Mouse (Mus musculus): ENCODE data around the gene Fuom. TPM values are rescaled to one million over a fixed set of nuclear protein-coding genes. Genes with fewer than 3 reads are reported as not detected.
"Not testable (repeated sequence)": the region's sequence is repeated elsewhere in the genome, so short reads cannot be mapped to it uniquely, and the experiment has no call there.

Gene Fuom
- polyA plus RNA-seq, 1 experiment from 2014 or later = 75.8 TPM

GRCm38 (mm10) chr7:140135106-140135770 lies 33.0 kb upstream of the Fuom start:
- no peak overlapping the region for H3K4me3 ChIP-seq (ENCODE audit: low read depth, low read length)
- 72% methylated on average over 5 of the region's 5 CpGs for WGBS (ENCODE audit: insufficient replicate concordance)
- TF ChIP-seq CTCF (IDR thresholded peaks at IDR 0.05; ENCODE audit: low read depth) (no peak), EP300 (IDR thresholded peaks at IDR 0.05; ENCODE audit: low read depth) (no peak)
- peaks cover 4% of the 10 kb centered on the region; the same call in 1 of the 2 replicates for H3K4me1 ChIP-seq (ENCODE audit: insufficient read depth)
- DNase-seq (no peak), ATAC-seq (no peak)
- no peaks in the 10 kb centered on the region for H3K27me3 ChIP-seq (ENCODE audit: insufficient read depth, low read length)
- H3K4me2 ChIP-seq (ENCODE audit: low read depth, low read length) = no peak overlapping the region
- H3K9me3 ChIP-seq (ENCODE audit: low read length) = no peaks in the 10 kb centered on the region
- H3K27ac ChIP-seq (ENCODE audit: low read depth) = no peak overlapping the region
- H3K36me3 ChIP-seq (replicated peaks; ENCODE audit: insufficient read depth, low read length) = peaks cover 16% of the 10 kb centered on the region
- H3K9ac ChIP-seq (replicated peaks) = no peak overlapping the region

- not testable (repeated sequence) for DNase-seq; H3K9me3 ChIP-seq (ENCODE audit: low read length); H3K4me3 ChIP-seq (ENCODE audit: low read depth, low read length); H3K4me1 ChIP-seq (ENCODE audit: insufficient read depth); H3K9ac ChIP-seq (replicated peaks); H3K4me2 ChIP-seq (ENCODE audit: low read depth, low read length); H3K27ac ChIP-seq (ENCODE audit: low read depth); H3K27me3 ChIP-seq (ENCODE audit: insufficient read depth, low read length); ATAC-seq
- 37% methylated on average over 3 of the region's 7 CpGs for WGBS (ENCODE audit: insufficient replicate concordance)
- H3K36me3 ChIP-seq (replicated peaks; ENCODE audit: insufficient read depth, low read length) = peaks cover 26% of the 10 kb centered on the region
Observed at GRCm38 (mm10) chr7:140134033-140134432, 31.8 kb upstream of the Fuom start.

DNA sequence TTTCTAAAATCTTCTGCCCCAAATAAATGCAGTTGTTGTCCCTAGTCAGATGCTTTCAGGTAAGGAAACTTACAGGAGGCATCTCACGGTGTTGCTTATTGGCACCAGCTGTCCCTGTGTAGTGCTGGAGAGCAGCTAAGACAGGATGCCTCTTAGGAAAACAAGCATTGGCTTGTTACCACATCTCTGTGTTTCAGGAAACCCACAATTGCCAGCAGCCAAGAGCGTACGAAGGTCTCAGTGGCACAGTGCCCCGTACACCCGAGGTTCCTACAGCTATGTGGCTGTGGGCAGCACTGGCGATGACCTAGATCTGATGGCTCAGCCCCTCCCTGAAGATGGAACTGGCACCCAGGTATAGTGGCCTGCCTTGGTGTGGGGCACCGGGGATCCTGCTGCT lies 29.9 kb upstream of the Fuom start:
- H3K9me3 ChIP-seq (ENCODE audit: low read length); H3K4me3 ChIP-seq (ENCODE audit: low read depth, low read length); H3K4me1 ChIP-seq (ENCODE audit: insufficient read depth); DNase-seq; H3K9ac ChIP-seq (replicated peaks); ATAC-seq; H3K4me2 ChIP-seq (ENCODE audit: low read depth, low read length); H3K27me3 ChIP-seq (ENCODE audit: insufficient read depth, low read length); H3K27ac ChIP-seq (ENCODE audit: low read depth): not testable (repeated sequence)
- 47% methylated on average over 7 of the region's 7 CpGs for WGBS (ENCODE audit: insufficient replicate concordance)
- H3K36me3 ChIP-seq (replicated peaks; ENCODE audit: insufficient read depth, low read length) = peaks cover 26% of the 10 kb centered on the region

DNA sequence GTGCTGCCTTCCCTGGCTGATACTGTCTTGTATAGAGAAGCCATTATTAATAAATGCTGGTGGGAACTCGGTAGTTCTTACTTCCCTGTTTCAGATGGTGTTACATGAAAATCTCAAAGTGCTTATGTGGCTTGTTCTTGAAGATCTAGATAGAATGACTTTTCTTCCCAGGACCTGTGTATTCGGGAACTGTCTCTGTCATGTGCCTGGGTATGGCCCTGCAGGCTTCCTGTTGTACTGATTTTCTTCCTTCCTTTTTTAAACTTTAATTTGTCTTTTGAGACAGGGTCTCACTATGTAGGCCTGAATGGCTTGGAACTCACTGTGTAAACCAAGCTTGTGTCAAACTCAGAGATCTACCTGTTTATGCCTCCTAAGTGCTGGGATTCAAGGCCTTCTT lies 25.7 kb upstream of the Fuom start:
- no peak overlapping the region for H3K4me2 ChIP-seq (ENCODE audit: low read depth, low read length)
- H3K36me3 ChIP-seq (replicated peaks; ENCODE audit: insufficient read depth, low read length) = peaks cover 20% of the 10 kb centered on the region
- no peak overlapping the region for H3K27ac ChIP-seq (ENCODE audit: low read depth)
- H3K27me3 ChIP-seq (ENCODE audit: insufficient read depth, low read length) = no peaks in the 10 kb centered on the region
- DNase-seq = no peak
- H3K9ac ChIP-seq (replicated peaks) = no peak overlapping the region
- H3K4me1 ChIP-seq (ENCODE audit: insufficient read depth) = peaks cover 16% of the 10 kb centered on the region
- ATAC-seq = no peak
- H3K4me3 ChIP-seq (ENCODE audit: low read depth, low read length) = no peak overlapping the region
- no peak for TF ChIP-seq CTCF (IDR thresholded peaks at IDR 0.05; ENCODE audit: low read depth)
- no peak for TF ChIP-seq EP300 (IDR thresholded peaks at IDR 0.05; ENCODE audit: low read depth)
- H3K9me3 ChIP-seq (ENCODE audit: low read length) = no peaks in the 10 kb centered on the region
- WGBS (ENCODE audit: insufficient replicate concordance) = 32% methylated on average over 2 of the region's 2 CpGs

DNA sequence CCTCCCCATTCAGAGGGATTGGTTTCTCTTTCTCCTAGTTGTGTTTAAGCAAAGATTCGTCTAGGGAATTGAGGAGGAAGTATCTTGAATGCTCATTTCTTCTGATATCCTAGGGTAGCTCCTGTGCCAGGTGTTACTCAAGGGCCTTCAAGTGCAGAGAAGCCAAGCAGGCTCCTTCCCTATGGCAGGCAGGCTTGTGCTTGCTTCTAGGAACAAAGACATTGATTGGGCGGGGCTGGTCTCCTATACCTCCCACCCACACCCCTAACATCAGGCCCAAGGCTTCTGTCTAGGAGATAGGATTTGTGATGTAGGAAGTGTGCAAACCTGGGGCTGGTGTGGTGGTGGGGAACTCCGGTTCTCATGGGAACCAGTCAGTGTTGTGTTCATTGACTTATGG lies 24.7 kb upstream of the Fuom start:
- Histone ChIP-seq H3K27me3 (ENCODE audit: insufficient read depth, low read length) (no peaks in the 10 kb centered on the region), H3K27ac (ENCODE audit: low read depth) (no peak overlapping the region), H3K4me3 (ENCODE audit: low read depth, low read length) (no peak overlapping the region), H3K4me1 (ENCODE audit: insufficient read depth) (peaks cover 16% of the 10 kb centered on the region), H3K36me3 (replicated peaks; ENCODE audit: insufficient read depth, low read length) (peaks cover 20% of the 10 kb centered on the region), H3K9me3 (ENCODE audit: low read length) (no peaks in the 10 kb centered on the region), H3K4me2 (ENCODE audit: low read depth, low read length) (peak overlapping the region; percentile 40), H3K9ac (replicated peaks) (no peak overlapping the region)
- ATAC-seq (no peak), DNase-seq (no peak)
- TF ChIP-seq CTCF (IDR thresholded peaks at IDR 0.05; ENCODE audit: low read depth) = no peak
- 61% methylated on average over 3 of the region's 3 CpGs for WGBS (ENCODE audit: insufficient replicate concordance)

GRCm38 (mm10) chr7:140126022-140126350 lies 23.7 kb upstream of the Fuom start:
- Histone ChIP-seq H3K27me3 (ENCODE audit: insufficient read depth, low read length) (no peaks in the 10 kb centered on the region), H3K9ac (replicated peaks) (peak overlapping the region; percentile 84), H3K27ac (ENCODE audit: low read depth) (peak overlapping the region; percentile 57; the same call in 1 of the 2 replicates), H3K4me2 (ENCODE audit: low read depth, low read length) (peak overlapping the region; percentile 99), H3K4me3 (ENCODE audit: low read depth, low read length) (peak overlapping the region; percentile 77), H3K36me3 (replicated peaks; ENCODE audit: insufficient read depth, low read length) (peaks cover 16% of the 10 kb centered on the region), H3K9me3 (ENCODE audit: low read length) (no peaks in the 10 kb centered on the region), H3K4me1 (ENCODE audit: insufficient read depth) (peaks cover 16% of the 10 kb centered on the region)
- TF ChIP-seq CTCF (IDR thresholded peaks at IDR 0.05; ENCODE audit: low read depth) (no peak), EP300 (IDR thresholded peaks at IDR 0.05; ENCODE audit: low read depth) (no peak)
- 10% methylated on average over 5 of the region's 5 CpGs for WGBS (ENCODE audit: insufficient replicate concordance)
- no peak for DNase-seq
- 0 out of 2 replicates have a peak, but pooled peaks have one; percentile 0 for ATAC-seq
